Mouse (Mus musculus): ENCODE results near the gene Prrg2. TPM values are rescaled to one million over a fixed set of nuclear protein-coding genes. Genes with fewer than 3 reads are reported as not detected.

The Prrg2 gene
- polyA plus RNA-seq, 1 experiment from 2014 or later, result 17.1 TPM

DNA sequence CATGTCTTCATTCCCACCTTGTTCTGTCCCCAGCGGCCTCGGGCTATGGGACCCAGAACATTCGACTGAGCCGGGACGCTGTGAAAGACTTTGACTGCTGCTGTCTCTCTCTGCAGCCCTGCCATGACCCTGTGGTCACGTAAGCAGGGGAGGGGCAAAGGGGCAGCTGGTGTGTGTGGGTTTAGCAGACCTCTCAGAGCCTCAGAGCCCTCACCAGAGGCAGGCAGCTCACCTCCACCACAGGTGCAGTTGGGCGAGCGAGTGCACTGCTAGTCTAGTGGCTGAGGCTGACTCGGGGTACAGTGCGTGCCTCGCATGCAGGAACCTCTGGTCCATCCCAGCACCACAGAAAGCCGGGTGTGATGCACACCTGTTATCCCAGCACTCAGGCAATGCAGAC, 11.5 kb upstream of the Prrg2 start:
- Histone ChIP-seq H3K4me1 (replicated peaks; ENCODE audit: control insufficient read depth, insufficient read depth, low read length) (no peaks in the 10 kb centered on the region), H3K9ac (ENCODE audit: low read depth, low read length) (no peak overlapping the region), H3K36me3 (ENCODE audit: control insufficient read depth, insufficient read depth, low read length) (0 out of 2 replicates have a peak, but pooled peaks cover 2% of the 10 kb centered on the region), H3K4me2 (replicated peaks; ENCODE audit: low read depth, low read length) (no peak overlapping the region), H3K27me3 (ENCODE audit: control insufficient read depth, insufficient read depth, low read length) (no peaks in the 10 kb centered on the region), H3K4me3 (ENCODE audit: low read depth, low read length) (no peak overlapping the region), H3K9me3 (ENCODE audit: control insufficient read depth, low read length) (no peaks in the 10 kb centered on the region), H3K27ac (ENCODE audit: low read depth, low read length) (no peak overlapping the region)
- ATAC-seq (ENCODE audit: low FRiP score), result no peak
- WGBS, result 91% methylated on average over 12 of the region's 12 CpGs
- DNase-seq (ENCODE audit: low spot score), result no peak

DNA sequence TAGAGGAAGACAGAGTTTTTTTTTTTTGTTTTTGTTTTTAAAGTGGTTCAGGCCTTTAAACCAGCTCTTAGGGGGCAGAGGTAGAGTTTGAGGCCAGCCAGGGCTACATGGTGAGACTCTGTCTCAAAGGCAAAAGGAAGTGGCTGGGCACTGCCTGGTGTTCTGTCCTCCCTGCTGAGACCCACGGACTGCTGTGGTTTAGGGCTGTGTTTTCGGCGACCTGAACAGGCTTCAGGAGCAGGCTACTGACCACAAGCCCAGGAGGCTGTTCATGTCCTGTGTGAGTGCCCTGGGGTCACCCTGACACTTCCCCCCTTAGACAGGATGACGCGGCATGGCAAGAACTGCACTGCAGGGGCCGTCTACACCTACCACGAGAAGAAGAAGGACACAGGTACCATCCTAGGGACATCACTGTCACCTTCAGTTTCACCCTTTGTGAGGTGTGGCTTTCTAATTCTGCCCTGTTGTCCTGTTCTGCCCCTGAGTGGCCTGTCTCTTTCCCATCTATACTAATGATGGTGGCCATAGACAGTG, 10.8 kb upstream of the Prrg2 start:
- 0 out of 2 replicates have a peak, but pooled peaks cover 2% of the 10 kb centered on the region for H3K36me3 ChIP-seq (ENCODE audit: control insufficient read depth, insufficient read depth, low read length)
- 79% methylated on average over 7 of the region's 7 CpGs for WGBS
- H3K9ac ChIP-seq (ENCODE audit: low read depth, low read length), result no peak overlapping the region

DNA sequence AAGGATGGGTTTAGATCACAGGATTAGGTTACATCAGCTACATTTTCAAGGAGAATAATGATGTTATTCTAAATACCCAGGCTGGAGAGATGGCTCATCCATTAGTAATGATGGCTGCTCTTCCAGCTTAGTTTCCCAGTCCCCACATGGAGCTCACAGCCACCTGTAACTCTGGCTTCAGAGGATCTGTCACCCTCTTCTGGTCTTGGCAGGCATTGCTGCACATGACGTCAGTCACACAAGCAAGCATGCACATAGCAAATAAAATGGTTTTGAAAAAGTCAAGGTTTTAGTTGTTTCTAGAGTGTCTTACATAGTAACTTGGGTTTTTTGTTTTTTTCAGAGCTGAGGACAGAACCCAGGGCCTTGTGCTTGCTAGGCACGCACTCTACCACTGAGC, 9.8 kb upstream of the Prrg2 start:
- Histone ChIP-seq H3K27me3 (ENCODE audit: control insufficient read depth, insufficient read depth, low read length) (no peaks in the 10 kb centered on the region), H3K9ac (ENCODE audit: low read depth, low read length) (no peak overlapping the region), H3K4me3 (ENCODE audit: low read depth, low read length) (no peak overlapping the region), H3K4me1 (replicated peaks; ENCODE audit: control insufficient read depth, insufficient read depth, low read length) (no peaks in the 10 kb centered on the region), H3K36me3 (ENCODE audit: control insufficient read depth, insufficient read depth, low read length) (0 out of 2 replicates have a peak, but pooled peaks cover 2% of the 10 kb centered on the region), H3K9me3 (ENCODE audit: control insufficient read depth, low read length) (no peaks in the 10 kb centered on the region), H3K27ac (ENCODE audit: low read depth, low read length) (no peak overlapping the region), H3K4me2 (replicated peaks; ENCODE audit: low read depth, low read length) (no peak overlapping the region)
- WGBS, result 81% methylated on average over 2 of the region's 2 CpGs
- DNase-seq (ENCODE audit: low spot score) (peak; percentile 27), ATAC-seq (ENCODE audit: low FRiP score) (no peak)

More for the DNA sequence above, 10.8 kb upstream of the Prrg2 start:
- Histone ChIP-seq H3K27ac (ENCODE audit: low read depth, low read length) (no peak overlapping the region), H3K9me3 (ENCODE audit: control insufficient read depth, low read length) (no peaks in the 10 kb centered on the region), H3K4me2 (replicated peaks; ENCODE audit: low read depth, low read length) (no peak overlapping the region), H3K27me3 (ENCODE audit: control insufficient read depth, insufficient read depth, low read length) (no peaks in the 10 kb centered on the region), H3K4me3 (ENCODE audit: low read depth, low read length) (no peak overlapping the region), H3K4me1 (replicated peaks; ENCODE audit: control insufficient read depth, insufficient read depth, low read length) (no peaks in the 10 kb centered on the region)
- no peak for DNase-seq (ENCODE audit: low spot score)
- ATAC-seq (ENCODE audit: low FRiP score), result no peak

DNA sequence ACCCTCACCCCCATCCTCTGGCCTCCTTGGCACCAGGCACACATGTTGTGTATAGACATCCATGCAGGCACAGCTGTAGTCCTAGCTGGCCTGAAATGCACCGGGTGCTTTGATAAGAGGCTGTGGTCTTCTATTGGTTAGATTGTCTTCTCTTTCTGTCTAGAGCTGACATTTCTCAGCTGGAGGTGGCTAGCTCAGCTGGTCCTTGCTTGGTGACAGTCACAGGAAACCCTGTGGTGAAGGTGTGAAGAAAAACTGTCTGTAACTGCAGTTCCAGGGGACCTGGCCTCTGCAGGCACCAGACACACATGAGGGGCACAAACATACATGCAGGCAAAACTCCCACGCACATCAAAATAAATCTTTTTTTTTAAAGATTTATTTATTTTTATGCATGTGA, 7.2 kb upstream of the Prrg2 start:
- no peaks in the 10 kb centered on the region for H3K9me3 ChIP-seq (ENCODE audit: control insufficient read depth, low read length)
- WGBS, result 92% methylated on average over 2 of the region's 2 CpGs
- no peak for DNase-seq (ENCODE audit: low spot score)
- no peaks in the 10 kb centered on the region for H3K36me3 ChIP-seq (ENCODE audit: control insufficient read depth, insufficient read depth, low read length)
- ATAC-seq (ENCODE audit: low FRiP score), result no peak
- no peak overlapping the region for H3K4me3 ChIP-seq (ENCODE audit: low read depth, low read length)
- no peak overlapping the region for H3K27ac ChIP-seq (ENCODE audit: low read depth, low read length)
- no peaks in the 10 kb centered on the region for H3K27me3 ChIP-seq (ENCODE audit: control insufficient read depth, insufficient read depth, low read length)
- H3K9ac ChIP-seq (ENCODE audit: low read depth, low read length), result no peak overlapping the region
- H3K4me1 ChIP-seq (replicated peaks; ENCODE audit: control insufficient read depth, insufficient read depth, low read length), result no peaks in the 10 kb centered on the region
- H3K4me2 ChIP-seq (replicated peaks; ENCODE audit: low read depth, low read length), result no peak overlapping the region

DNA sequence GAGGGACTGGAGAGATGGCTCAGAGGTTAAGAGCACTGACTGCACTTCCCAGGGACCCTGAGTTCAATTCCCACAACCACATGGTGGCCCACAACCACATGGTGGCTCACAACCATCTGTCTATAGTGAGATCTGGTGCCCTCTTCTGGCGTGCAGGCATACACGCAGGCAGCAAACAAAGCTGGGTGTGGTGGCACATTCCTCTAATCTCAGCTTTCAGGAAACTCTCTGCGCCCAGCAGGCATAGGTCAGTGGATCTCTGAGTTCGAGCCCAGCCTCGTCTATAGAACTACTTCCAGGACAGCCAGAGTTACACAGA, 5.5 kb upstream of the Prrg2 start:
- ATAC-seq (ENCODE audit: low FRiP score), result no peak
- WGBS, result 29% methylated on average over 5 of the region's 5 CpGs

DNA sequence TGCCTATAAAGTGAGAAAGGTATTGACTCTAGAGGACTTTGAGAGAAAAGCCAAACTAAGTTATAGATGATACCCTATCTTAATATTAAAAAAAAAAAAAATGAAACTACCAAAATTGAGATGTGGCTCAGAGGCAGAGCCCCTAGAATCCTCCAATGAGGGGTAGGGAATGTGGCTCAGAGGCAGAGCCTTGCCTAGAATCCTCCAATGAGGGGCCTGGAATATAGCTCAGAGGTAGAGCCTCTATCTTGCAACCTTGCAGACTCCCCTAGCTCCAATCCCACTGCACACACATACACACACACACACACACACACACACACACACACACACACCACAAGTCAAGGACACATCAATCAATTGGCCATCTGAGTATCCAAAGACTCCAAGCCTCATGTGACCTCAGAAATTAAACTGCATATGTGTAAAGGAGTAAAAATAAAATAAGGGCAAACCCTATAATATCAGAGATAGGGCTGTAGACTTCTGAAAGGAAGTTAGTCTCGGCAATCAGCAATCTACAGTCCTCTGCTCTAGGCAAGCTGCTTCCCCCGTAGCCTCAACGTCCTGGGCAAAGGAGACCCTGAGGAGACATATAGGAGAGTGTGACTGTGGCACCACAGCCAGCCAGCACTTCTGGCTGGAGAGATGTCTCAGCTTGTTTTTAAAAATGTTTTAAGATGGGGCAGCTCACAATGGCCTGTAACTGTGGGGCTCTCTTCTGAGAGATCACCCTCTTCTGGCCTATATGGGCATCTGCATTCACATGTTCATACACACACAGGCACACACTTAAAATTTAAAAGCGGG, 4.9 kb upstream of the Prrg2 start:
- no peak for DNase-seq (ENCODE audit: low spot score)
- H3K27ac ChIP-seq (ENCODE audit: low read depth, low read length), result no peak overlapping the region
- 79% methylated on average over 4 of the region's 4 CpGs for WGBS
- no peak overlapping the region for H3K4me2 ChIP-seq (replicated peaks; ENCODE audit: low read depth, low read length)
- H3K36me3 ChIP-seq (ENCODE audit: control insufficient read depth, insufficient read depth, low read length), result no peaks in the 10 kb centered on the region
- no peaks in the 10 kb centered on the region for H3K9me3 ChIP-seq (ENCODE audit: control insufficient read depth, low read length)
- H3K4me1 ChIP-seq (replicated peaks; ENCODE audit: control insufficient read depth, insufficient read depth, low read length), result no peaks in the 10 kb centered on the region
- ATAC-seq (ENCODE audit: low FRiP score), result no peak
- no peak overlapping the region for H3K4me3 ChIP-seq (ENCODE audit: low read depth, low read length)
- no peak overlapping the region for H3K9ac ChIP-seq (ENCODE audit: low read depth, low read length)
- no peaks in the 10 kb centered on the region for H3K27me3 ChIP-seq (ENCODE audit: control insufficient read depth, insufficient read depth, low read length)

More for the DNA sequence above, 5.5 kb upstream of the Prrg2 start:
- no peaks in the 10 kb centered on the region for H3K27me3 ChIP-seq (ENCODE audit: control insufficient read depth, insufficient read depth, low read length)
- peak; percentile 59 for DNase-seq (ENCODE audit: low spot score)
- no peak overlapping the region for H3K4me3 ChIP-seq (ENCODE audit: low read depth, low read length)
- H3K36me3 ChIP-seq (ENCODE audit: control insufficient read depth, insufficient read depth, low read length), result no peaks in the 10 kb centered on the region
- H3K9ac ChIP-seq (ENCODE audit: low read depth, low read length), result no peak overlapping the region
- H3K9me3 ChIP-seq (ENCODE audit: control insufficient read depth, low read length), result no peaks in the 10 kb centered on the region
- no peak overlapping the region for H3K27ac ChIP-seq (ENCODE audit: low read depth, low read length)
- H3K4me2 ChIP-seq (replicated peaks; ENCODE audit: low read depth, low read length), result no peak overlapping the region
- no peaks in the 10 kb centered on the region for H3K4me1 ChIP-seq (replicated peaks; ENCODE audit: control insufficient read depth, insufficient read depth, low read length)

DNA sequence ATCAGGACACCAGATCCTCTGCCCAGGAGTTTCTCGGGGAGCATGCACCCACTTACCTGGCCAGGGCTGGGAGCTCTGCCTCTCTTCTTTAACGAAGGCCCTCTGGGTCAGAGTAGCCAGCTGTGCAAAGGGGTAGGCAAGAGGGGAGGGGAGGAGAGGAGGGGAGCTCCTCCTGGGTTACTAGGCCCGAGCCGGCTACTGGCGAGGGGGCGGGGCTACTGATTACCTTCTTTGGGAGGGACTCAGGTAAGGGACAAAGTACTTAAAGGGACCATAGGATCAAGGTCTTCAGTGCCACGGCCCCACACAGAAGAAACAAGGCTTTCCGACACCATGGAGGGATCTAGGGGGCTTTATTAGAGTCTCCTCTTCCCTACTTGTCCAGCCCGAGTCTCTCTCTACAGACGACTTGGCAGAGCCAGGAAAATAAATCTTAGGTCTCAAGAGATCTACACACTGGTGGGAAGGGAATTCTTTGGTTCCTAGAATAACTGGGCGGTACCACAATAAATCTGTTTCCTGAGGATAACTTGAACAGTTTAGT, 873 bp downstream of the Prrg2 start:
- peak; percentile 14 for DNase-seq (ENCODE audit: low spot score)
- 16% methylated on average over 11 of the region's 11 CpGs for WGBS
- H3K4me3 ChIP-seq (ENCODE audit: low read depth, low read length), result peak overlapping the region; percentile 54
- peaks cover 6% of the 10 kb centered on the region; the same call in 1 of the 2 replicates for H3K4me1 ChIP-seq (replicated peaks; ENCODE audit: control insufficient read depth, insufficient read depth, low read length)
- H3K4me2 ChIP-seq (replicated peaks; ENCODE audit: low read depth, low read length), result peak overlapping the region; percentile 42
- H3K9ac ChIP-seq (ENCODE audit: low read depth, low read length), result peak overlapping the region; percentile 28; the same call in 1 of the 2 replicates
- H3K27me3 ChIP-seq (ENCODE audit: control insufficient read depth, insufficient read depth, low read length), result no peaks in the 10 kb centered on the region
- H3K27ac ChIP-seq (ENCODE audit: low read depth, low read length), result peak overlapping the region; percentile 68; the same call in 1 of the 2 replicates
- ATAC-seq (ENCODE audit: low FRiP score), result no peak
- no peaks in the 10 kb centered on the region for H3K36me3 ChIP-seq (ENCODE audit: control insufficient read depth, insufficient read depth, low read length)
- H3K9me3 ChIP-seq (ENCODE audit: control insufficient read depth, low read length), result no peaks in the 10 kb centered on the region

DNA sequence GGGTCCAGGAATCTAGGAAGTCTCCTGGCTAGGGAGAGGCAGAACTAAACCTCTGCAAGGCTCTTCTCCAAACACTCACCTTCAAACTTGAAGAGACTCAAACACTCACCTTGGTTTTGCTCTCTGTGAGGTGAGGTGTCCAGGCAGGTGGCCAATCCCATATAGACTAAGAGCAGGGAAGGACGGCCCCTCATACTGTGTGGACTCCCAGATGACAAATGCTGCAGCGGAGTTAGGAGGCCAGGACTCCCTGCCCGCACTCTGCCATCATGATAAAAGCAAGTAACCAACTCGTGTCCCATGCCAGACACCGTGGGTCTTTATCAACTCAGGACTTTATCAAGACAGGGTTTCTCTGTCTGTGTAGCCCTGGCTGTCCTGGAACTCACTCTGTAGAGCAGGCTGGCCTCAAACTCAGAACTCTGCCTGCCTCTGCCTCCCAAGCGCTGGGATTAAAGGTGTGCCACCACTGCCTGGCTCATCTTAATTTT, 1.8 kb downstream of the Prrg2 start:
- Histone ChIP-seq H3K4me2 (replicated peaks; ENCODE audit: low read depth, low read length) (no peak overlapping the region), H3K27me3 (ENCODE audit: control insufficient read depth, insufficient read depth, low read length) (no peaks in the 10 kb centered on the region), H3K9me3 (ENCODE audit: control insufficient read depth, low read length) (no peaks in the 10 kb centered on the region), H3K36me3 (ENCODE audit: control insufficient read depth, insufficient read depth, low read length) (no peaks in the 10 kb centered on the region), H3K9ac (ENCODE audit: low read depth, low read length) (no peak overlapping the region), H3K4me3 (ENCODE audit: low read depth, low read length) (no peak overlapping the region), H3K4me1 (replicated peaks; ENCODE audit: control insufficient read depth, insufficient read depth, low read length) (peaks cover 6% of the 10 kb centered on the region; the same call in 1 of the 2 replicates), H3K27ac (ENCODE audit: low read depth, low read length) (no peak overlapping the region)
- DNase-seq (ENCODE audit: low spot score) (no peak), ATAC-seq (ENCODE audit: low FRiP score) (no peak)
- 88% methylated on average over 6 of the region's 6 CpGs for WGBS
